Comparison of ENCODE assay signal across 8 mouse cellular contexts in the genomic region with DNA sequence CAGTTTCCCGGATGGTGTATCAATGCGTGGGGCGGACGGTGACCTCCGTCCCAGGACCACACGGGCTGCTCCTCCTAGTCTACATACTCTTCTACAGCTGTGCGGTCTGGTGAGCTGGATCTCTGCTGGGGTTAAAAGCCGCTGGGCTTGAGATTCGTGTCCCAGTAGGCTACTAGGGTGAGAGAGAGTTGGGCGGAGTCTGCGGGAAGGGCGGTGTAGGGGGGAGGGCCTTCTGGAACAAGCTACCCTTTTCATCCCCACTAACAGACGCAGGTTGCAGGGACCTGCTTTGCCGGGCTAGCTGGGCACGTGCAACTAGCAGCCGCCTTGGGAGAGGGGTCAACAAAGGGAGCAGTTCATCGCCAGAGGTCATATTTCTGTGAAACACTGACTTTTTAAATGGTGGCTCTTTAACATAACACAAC. TPM values are rescaled to one million over a fixed set of nuclear protein-coding genes. Genes with fewer than 3 reads are reported as not detected.
DNase-seq lines count a peak whose midpoint lies in the region; ATAC-seq lines count a peak whose summit lies in the region.

A gene (minus strand): TSS at position 165 of the 425 bp plus-strand sequence.

- no peak within 1 kb of the TSS for H3K9ac ChIP-seq in embryonic facial prominence, embryonic 15.5 days
- 0 out of 2 replicates have a peak within 1 kb of the TSS, but pooled peaks have one; percentile 37 for H3K9ac ChIP-seq in hindbrain, embryonic 11.5 days (ENCODE audit: low read depth, low read length)
- peak within 1 kb of the TSS; percentile 45 for H3K9ac ChIP-seq in limb, embryonic 12.5 days (replicated peaks)

- no peak within 1 kb of the TSS for H3K27ac ChIP-seq in embryonic facial prominence, embryonic 15.5 days (replicated peaks)
- H3K27ac ChIP-seq in hindbrain, embryonic 11.5 days (ENCODE audit: low read depth, low read length) = no peak within 1 kb of the TSS
- H3K27ac ChIP-seq in limb, embryonic 12.5 days = no peak within 1 kb of the TSS
- no peak within 1 kb of the TSS for H3K27ac ChIP-seq in midbrain, embryonic 10.5 days (replicated peaks)

- H3K27me3 ChIP-seq in embryonic facial prominence, embryonic 15.5 days = peaks cover 42% of the 10 kb centered on the region
- peaks cover 35% of the 10 kb centered on the region for H3K27me3 ChIP-seq in hindbrain, embryonic 11.5 days (ENCODE audit: control insufficient read depth, insufficient read depth, low read length)
- H3K27me3 ChIP-seq in limb, embryonic 12.5 days = peaks cover 43% of the 10 kb centered on the region
- H3K27me3 ChIP-seq in midbrain, embryonic 10.5 days (ENCODE audit: low read depth, poor library complexity, severe bottlenecking) = peaks cover 65% of the 10 kb centered on the region

- H3K4me2 ChIP-seq in embryonic facial prominence, embryonic 15.5 days (replicated peaks) = peak within 1 kb of the TSS; percentile 43
- peak within 1 kb of the TSS; percentile 54 for H3K4me2 ChIP-seq in hindbrain, embryonic 11.5 days (replicated peaks; ENCODE audit: low read depth, low read length)
- peak within 1 kb of the TSS; percentile 63 for H3K4me2 ChIP-seq in limb, embryonic 12.5 days

- peak; percentile 65 for DNase-seq in adrenal gland, postnatal 14 days
- DNase-seq in hindbrain, embryonic 11.5 days (ENCODE audit: low spot score) = no peak
- DNase-seq in midbrain, embryonic 10.5 days (ENCODE audit: low spot score) = peak; percentile 39
- peak; percentile 45 for DNase-seq in thymus, postnatal 25 days
- DNase-seq in layer of hippocampus, adult 9-10 months (ENCODE audit: low spot score) = no peak
- no peak for DNase-seq in right cerebral cortex, postnatal 4 days

- H3K4me3 ChIP-seq in embryonic facial prominence, embryonic 15.5 days (replicated peaks) = peak within 1 kb of the TSS; percentile 31
- peak within 1 kb of the TSS; percentile 24 for H3K4me3 ChIP-seq in hindbrain, embryonic 11.5 days (ENCODE audit: low read depth, low read length)
- peak within 1 kb of the TSS; percentile 36 for H3K4me3 ChIP-seq in limb, embryonic 12.5 days (replicated peaks)
- H3K4me3 ChIP-seq in midbrain, embryonic 10.5 days = peak within 1 kb of the TSS; percentile 48

- no peaks in the 10 kb centered on the region for H3K36me3 ChIP-seq in embryonic facial prominence, embryonic 15.5 days
- no peaks in the 10 kb centered on the region for H3K36me3 ChIP-seq in hindbrain, embryonic 11.5 days (ENCODE audit: control insufficient read depth, insufficient read depth, low read length)
- no peaks in the 10 kb centered on the region for H3K36me3 ChIP-seq in limb, embryonic 12.5 days
- H3K36me3 ChIP-seq in midbrain, embryonic 10.5 days = no peaks in the 10 kb centered on the region

- peak; percentile 60; the same call in 1 of the 2 replicates for ATAC-seq in embryonic facial prominence, embryonic 15.5 days (ENCODE audit: insufficient number of reproducible peaks, low FRiP score, low TSS enrichment, low read depth)
- ATAC-seq in hindbrain, embryonic 11.5 days (ENCODE audit: low FRiP score) = no peak
- ATAC-seq in limb, embryonic 12.5 days (ENCODE audit: insufficient number of reproducible peaks, insufficient read depth, low FRiP score, low TSS enrichment, low read depth) = peak; percentile 76

- peaks cover 11% of the 10 kb centered on the region for H3K4me1 ChIP-seq in embryonic facial prominence, embryonic 15.5 days
- peaks cover 11% of the 10 kb centered on the region for H3K4me1 ChIP-seq in hindbrain, embryonic 11.5 days (replicated peaks; ENCODE audit: control insufficient read depth, insufficient read depth, low read length)
- peaks cover 17% of the 10 kb centered on the region for H3K4me1 ChIP-seq in limb, embryonic 12.5 days (replicated peaks)
- H3K4me1 ChIP-seq in midbrain, embryonic 10.5 days = peaks cover 18% of the 10 kb centered on the region

- WGBS in embryonic facial prominence, embryonic 15.5 days = 1% methylated on average over 17 of the region's 17 CpGs
- 0% methylated on average over 17 of the region's 17 CpGs for WGBS in hindbrain, embryonic 11.5 days
- WGBS in limb, embryonic 12.5 days = under 1% methylated on average over 17 of the region's 17 CpGs
- under 1% methylated on average over 17 of the region's 17 CpGs for WGBS in midbrain, embryonic 10.5 days

- H3K9me3 ChIP-seq in embryonic facial prominence, embryonic 15.5 days (replicated peaks) = no peaks in the 10 kb centered on the region
- no peaks in the 10 kb centered on the region for H3K9me3 ChIP-seq in hindbrain, embryonic 11.5 days (ENCODE audit: control insufficient read depth, low read length)
- H3K9me3 ChIP-seq in limb, embryonic 12.5 days = no peaks in the 10 kb centered on the region
- no peaks in the 10 kb centered on the region for H3K9me3 ChIP-seq in midbrain, embryonic 10.5 days (replicated peaks)

RNA-seq across cellular contexts. Expression of the gene that starts here (rescaled TPM):
- total RNA-seq in adrenal gland, postnatal 14 days (2021) = 0.56 and 0.60 TPM in 2 replicates
- 0.64 and 0.76 TPM in 2 replicates for polyA plus RNA-seq in embryonic facial prominence, embryonic 15.5 days (2015; fragmentation: Nextera tagmentation; extraction: Ambion mirVana)
- polyA plus RNA-seq in hindbrain, embryonic 11.5 days (2014; fragmentation: Nextera tagmentation; extraction: Ambion mirVana) = 0.15 and 0.22 TPM in 2 replicates
- 0.25 and 0.45 TPM in 2 replicates for polyA plus RNA-seq in limb, embryonic 12.5 days (2016; fragmentation: Nextera tagmentation; extraction: Ambion mirVana)
- polyA plus RNA-seq in midbrain, embryonic 10.5 days (2016; fragmentation: Nextera tagmentation; extraction: Ambion mirVana) = 0.10 and 0.20 TPM in 2 replicates

Comparison
In these comparisons a context has a peak if more than half of its experiments do, and no peak if none do; other contexts are left out.
1. Peak in DNase-seq in adrenal gland, postnatal 14 days; RNA of the gene not detected or under 1 TPM.
2. Peak in ATAC-seq, H3K4me3 ChIP-seq and H3K4me2 ChIP-seq in embryonic facial prominence, embryonic 15.5 days; RNA of the gene not detected or under 1 TPM.
3. Peak in ATAC-seq, H3K4me3 ChIP-seq, H3K9ac ChIP-seq and H3K4me2 ChIP-seq in limb, embryonic 12.5 days; RNA of the gene not detected or under 1 TPM.
4. Peak in DNase-seq and H3K4me3 ChIP-seq in midbrain, embryonic 10.5 days; RNA of the gene not detected or under 1 TPM.